Mouse (Mus musculus): ENCODE measurements around the gene Spata2.

DNA sequence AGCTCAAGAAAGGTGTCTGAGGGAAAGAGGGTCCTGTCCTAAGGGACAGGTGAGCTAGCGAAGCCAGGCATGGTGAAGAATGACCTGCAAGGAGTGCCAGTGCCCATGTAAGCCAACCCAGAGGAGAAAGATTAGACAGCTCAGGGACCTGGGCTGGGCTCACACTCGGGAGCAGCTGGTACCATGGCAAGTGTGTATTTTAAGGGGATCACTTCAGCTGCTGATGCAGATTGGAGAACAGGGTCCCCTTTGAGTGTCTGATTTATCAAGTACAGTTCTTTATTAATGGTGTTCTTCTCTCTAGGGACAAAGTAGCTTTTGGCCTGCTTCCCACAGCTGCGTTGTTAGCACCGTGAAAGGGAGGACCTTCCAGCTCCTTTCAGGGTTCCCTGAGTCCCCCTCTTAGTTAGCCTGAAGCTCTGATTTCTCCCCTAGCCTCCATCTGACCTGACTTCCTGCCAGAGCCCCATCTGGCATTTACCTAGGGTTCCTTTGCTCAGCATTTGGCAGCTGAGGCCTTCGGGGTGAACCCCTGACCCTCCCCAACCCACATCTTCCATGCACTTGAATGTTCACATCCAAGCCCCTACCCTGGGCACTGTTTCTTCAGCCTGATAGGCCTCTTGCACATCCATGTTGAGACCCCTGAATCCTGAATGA, 36.2 kb downstream of the Spata2 start:
- no peak for TF ChIP-seq EP300 (IDR thresholded peaks at IDR 0.05; ENCODE audit: low read depth)
- TF ChIP-seq CTCF (IDR thresholded peaks at IDR 0.05; ENCODE audit: low read depth) = no peak
